Mouse (Mus musculus) megakaryocyte, embryonic 14.5 days (primary cell): ENCODE results near the gene Srms.

Source experiments
- FLI1 ChIP-seq: IDR thresholded peaks from 2 replicates; pipeline ENCODE4 v1.6.1; 2012; ENCODE audit warnings: low read length, inconsistent platforms, mixed read lengths
- GATA1 ChIP-seq: IDR thresholded peaks from 3 replicates; pipeline ENCODE4 v1.6.1; 2012; ENCODE audit warnings: mixed read lengths, low read length, inconsistent platforms, borderline replicate concordance

GRCm38 (mm10) chr2:181156248-181157121 is 56.5 kb downstream of the Srms start, which contains the start of gene Eef1a2:
- TF ChIP-seq GATA1 = no peak
- no peak for TF ChIP-seq FLI1
